Mouse (Mus musculus) layer of hippocampus, postnatal 25 days (tissue): ENCODE measurements at regions not wholly inside any gene's neighbourhood (a gene's known extent, or its start where the extent isn't known, plus 50 kb on each side); places are given as distances from the start of the nearest gene placed in this dataset.

ENCODE experiments used
- DNase-seq, 2 experiments: peaks; one replicate each; pipeline ENCODE4 v3.0.0; 2022; ENCODE audit warnings: mixed read lengths in 2 of 2, low spot score in 1 of 2; ENCODE audit errors: extremely low spot score in 1 of 2

DNA sequence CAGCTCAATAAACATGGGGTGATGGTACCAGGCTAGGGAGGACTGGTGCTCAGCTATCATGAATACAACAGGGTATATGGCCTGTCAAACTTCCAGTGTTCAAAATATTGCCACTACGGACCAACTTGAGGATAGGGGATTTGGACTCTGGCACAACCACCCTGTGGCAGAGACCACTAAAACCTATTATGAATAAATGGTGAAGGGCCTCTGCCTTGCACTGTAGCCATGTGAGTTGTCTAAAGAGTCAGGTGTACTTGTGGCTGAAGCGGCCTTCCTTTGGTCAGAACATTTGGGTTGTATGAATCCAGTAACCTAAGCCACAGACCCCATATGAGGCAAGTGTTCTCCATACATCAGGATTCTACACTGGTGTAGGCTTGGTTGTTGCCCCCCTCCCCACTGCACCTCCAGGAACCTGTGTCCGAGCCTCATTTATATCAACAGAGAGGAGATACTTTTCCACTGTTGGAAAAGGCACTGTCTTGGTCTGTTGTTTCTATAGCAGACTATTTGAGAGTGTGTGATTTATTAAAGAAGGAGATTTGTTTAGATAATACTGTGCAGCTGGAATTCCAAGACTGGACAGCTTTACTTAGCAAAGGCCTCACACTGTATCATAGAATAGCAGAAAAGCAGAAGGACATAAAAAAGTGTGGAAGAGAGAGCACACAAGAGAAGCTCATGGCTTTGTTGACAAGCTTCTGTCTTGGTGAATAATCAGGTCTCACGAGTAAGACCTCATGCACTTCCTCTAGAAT, 112.2 kb upstream of the Nxt1 start:
- DNase-seq, result no peak

- DNase-seq, result no peak
Observed at GRCm38 (mm10) chr2:148559376-148559775, 113.0 kb upstream of the Nxt1 start.

GRCm38 (mm10) chr2:148558365-148558764, 114.0 kb upstream of the Nxt1 start:
- no peak for DNase-seq

GRCm38 (mm10) chr2:148551207-148551606, 107.8 kb upstream of the Cd93 start:
- DNase-seq, result no peak

GRCm38 (mm10) chr2:148549618-148550017, 106.3 kb upstream of the Cd93 start:
- no peak for DNase-seq

DNA sequence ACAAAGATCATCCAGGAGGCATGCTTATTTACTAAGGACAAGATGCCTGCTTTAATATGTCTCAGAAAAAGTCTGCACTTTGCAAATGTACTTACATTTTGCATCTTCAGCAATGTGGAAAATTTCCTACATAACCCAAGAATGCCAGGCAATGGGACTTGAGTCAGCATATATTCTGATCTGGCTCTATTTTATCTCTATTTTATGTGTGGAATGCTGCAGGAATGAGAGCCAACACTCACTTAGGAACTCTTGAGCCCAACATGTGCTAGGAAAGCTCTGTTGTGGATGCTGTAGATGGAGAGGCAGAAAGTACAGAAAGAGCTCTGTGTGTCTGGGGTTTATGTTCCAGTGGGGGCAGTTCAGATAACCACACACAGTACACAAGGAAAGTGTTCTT, 99.0 kb upstream of the Cd93 start:
- no peak for DNase-seq

GRCm38 (mm10) chr2:148537914-148538510, 94.6 kb upstream of the Cd93 start:
- no peak for DNase-seq

DNA sequence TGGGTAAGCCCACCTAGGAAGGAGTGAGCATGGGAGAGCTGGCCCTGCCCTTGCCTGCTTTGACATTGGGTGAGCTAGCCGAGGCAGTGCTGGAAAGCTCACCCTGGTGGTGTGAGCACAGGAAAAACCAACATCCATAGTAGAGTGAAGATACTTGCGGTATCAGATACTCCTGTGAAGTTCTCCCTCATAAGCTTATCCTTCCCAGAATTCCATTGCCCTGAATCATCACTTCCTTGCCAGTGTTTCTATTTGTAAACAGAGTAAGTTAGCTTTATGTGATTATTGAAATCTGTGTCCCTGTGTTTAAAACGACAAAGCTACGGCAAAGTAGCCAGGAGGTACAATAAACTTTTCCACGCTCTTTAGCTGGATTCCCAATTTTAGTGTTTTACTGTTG, 93.9 kb upstream of the Cd93 start:
- DNase-seq, result no peak

DNA sequence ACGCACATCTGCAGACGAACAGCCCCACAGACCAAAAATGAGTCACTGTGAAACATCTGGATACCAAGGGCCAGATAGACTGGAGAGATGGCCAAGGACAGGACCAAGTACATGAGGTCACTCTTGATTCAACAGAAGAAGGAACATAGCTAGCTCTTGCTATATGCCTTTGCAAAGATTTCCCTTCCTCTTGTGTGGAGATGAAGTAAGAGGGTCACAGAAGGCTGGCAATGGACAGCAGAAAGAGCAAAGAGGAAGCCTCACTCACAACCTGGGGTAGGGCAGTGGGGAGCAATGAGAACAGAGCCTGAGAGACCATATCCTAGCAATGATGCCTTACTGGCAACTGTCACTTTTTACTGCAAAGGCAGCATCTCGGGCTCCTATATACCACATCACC, 93.2 kb upstream of the Cd93 start:
- no peak for DNase-seq

GRCm38 (mm10) chr2:148535562-148536180, 92.3 kb upstream of the Cd93 start:
- DNase-seq, result peak in 1 of 2 experiments; percentile 42

GRCm38 (mm10) chr2:148532051-148532450, 88.7 kb upstream of the Cd93 start:
- DNase-seq, result no peak

DNA sequence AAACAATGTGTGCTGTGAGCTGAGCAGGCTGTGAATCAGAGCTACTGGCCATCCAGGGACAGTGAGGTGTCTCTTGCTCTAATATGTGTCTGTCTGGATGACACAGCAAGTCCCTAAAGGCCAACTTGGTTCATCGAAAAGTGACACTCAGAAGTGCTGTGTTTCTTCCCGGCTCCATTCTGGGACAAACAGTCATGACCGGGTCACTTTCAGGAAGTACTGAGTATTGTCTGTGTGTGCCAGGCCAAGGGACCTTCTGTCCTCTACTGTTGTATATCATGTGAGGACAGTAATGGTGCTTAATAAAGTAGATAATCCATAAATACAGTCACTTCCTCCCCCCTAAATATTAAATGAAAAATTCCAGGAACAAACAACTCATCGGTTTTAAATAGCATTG, 87.2 kb upstream of the Cd93 start:
- DNase-seq, result no peak

GRCm38 (mm10) chr2:148529900-148530299, 86.5 kb upstream of the Cd93 start:
- DNase-seq, result no peak

DNA sequence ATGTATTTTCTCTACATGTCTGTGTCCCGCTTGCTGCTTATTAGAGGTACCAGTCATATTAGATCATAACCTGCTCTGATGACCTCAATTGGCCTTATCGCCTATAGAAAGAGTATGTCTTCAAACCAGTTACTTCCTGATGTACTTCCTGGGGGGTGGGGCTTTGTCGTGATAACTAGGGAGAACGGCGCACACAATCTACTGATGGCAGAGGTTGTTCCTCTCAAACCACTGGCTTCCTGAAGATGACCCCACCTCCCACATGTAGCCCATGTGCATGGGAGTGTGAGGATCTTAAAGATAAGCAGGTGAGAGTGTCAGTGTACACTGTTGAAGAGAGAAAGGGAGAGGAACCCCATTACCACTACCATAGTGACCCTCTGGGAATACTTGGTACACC, 84.4 kb upstream of the Cd93 start:
- no peak for DNase-seq

GRCm38 (mm10) chr2:148525496-148525895, 82.1 kb upstream of the Cd93 start:
- no peak for DNase-seq

GRCm38 (mm10) chr2:148523401-148523800, 80.0 kb upstream of the Cd93 start:
- DNase-seq, result no peak

DNA sequence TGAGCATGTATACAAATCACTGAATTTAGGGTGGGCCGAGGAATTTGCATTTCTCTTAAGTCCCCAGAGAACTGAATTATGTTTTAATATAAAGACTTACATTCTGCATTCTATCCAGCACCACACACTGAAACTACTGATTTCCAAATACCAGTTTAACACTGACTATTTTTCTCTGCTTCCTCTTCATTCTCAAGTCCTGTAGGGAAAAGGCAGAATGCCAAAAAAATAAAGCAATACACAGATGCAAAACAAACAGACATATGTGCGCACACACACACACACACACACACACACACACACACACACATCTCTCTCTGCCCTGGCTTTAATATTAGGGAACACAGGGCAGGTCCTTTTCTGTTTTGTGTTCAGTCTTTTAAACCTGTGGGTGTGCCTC, 79.6 kb upstream of the Cd93 start:
- no peak for DNase-seq

- no peak for DNase-seq
Observed at GRCm38 (mm10) chr2:148521966-148522575, 78.7 kb upstream of the Cd93 start.

GRCm38 (mm10) chr2:148520291-148520690, 76.9 kb upstream of the Cd93 start:
- no peak for DNase-seq

DNA sequence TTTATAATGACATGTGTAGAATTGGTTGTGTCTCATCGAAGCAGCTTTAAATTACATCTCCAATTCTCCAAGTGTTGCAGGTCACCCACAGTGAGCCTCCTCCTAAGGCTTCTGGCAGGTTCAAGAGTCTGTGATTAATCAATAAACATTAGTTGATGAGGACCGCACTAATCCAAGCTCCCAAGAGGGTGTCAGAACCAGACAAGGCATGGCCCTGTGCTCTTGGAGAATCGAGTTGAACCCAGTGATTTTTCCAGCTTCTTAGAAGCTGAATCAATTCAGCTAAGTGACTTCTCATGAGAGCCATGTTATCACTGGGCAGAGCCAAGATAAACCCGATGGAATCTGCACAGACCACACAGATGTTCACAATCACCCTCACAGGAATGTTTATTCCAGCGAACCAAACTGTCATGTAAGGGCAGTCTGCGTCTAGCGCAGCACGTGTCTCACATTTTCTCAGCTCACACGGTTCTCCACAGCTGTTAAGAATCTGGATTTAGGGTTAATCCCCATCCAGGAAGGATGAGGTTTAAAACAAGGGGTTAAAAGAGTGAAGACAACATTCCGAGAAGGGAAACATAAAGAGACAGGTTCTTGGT, 76.4 kb upstream of the Cd93 start:
- no peak for DNase-seq

GRCm38 (mm10) chr2:148517906-148518305, 74.5 kb upstream of the Cd93 start:
- DNase-seq, result no peak
